ENCODE assay signal across 8 mouse cellular contexts in genomic region chr19:45652286-45652988, GRCm38 (mm10). TPM values are rescaled to one million over a fixed set of nuclear protein-coding genes. Genes with fewer than 3 reads are reported as not detected.
DNase-seq lines count a peak whose midpoint lies in the region; ATAC-seq lines count a peak whose summit lies in the region.

No protein-coding gene starts in this region.

- 26% methylated on average over 15 of the region's 15 CpGs for WGBS in limb, embryonic 15.5 days
- WGBS in forebrain, embryonic 13.5 days: 67% methylated on average over 15 of the region's 15 CpGs

- peaks cover 37% of the 10 kb centered on the region for H3K4me1 ChIP-seq in limb, embryonic 15.5 days
- peaks cover 24% of the 10 kb centered on the region for H3K4me1 ChIP-seq in forebrain, embryonic 13.5 days

- H3K4me3 ChIP-seq in limb, embryonic 15.5 days: peak overlapping the region; percentile 7; the same call in 1 of the 2 replicates
- no peak overlapping the region for H3K4me3 ChIP-seq in forebrain, embryonic 13.5 days

- ATAC-seq in erythroblast, adult 5-6 weeks (replicated peaks; ENCODE audit: low FRiP score, poor library complexity, severe bottlenecking): peak; percentile 40; the same call in 1 of the 2 replicates
- ATAC-seq in limb, embryonic 15.5 days (ENCODE audit: insufficient number of reproducible peaks, low FRiP score, low TSS enrichment, low read depth): peak; percentile 64; the same call in 1 of the 2 replicates
- no peak for ATAC-seq in forebrain, embryonic 13.5 days

- no peaks in the 10 kb centered on the region for H3K9me3 ChIP-seq in limb, embryonic 15.5 days
- no peaks in the 10 kb centered on the region for H3K9me3 ChIP-seq in forebrain, embryonic 13.5 days (replicated peaks)

- peak overlapping the region; percentile 58 for H3K27ac ChIP-seq in limb, embryonic 15.5 days
- no peak overlapping the region for H3K27ac ChIP-seq in forebrain, embryonic 13.5 days

- peak overlapping the region; percentile 35 for H3K4me2 ChIP-seq in limb, embryonic 15.5 days
- no peak overlapping the region for H3K4me2 ChIP-seq in forebrain, embryonic 13.5 days

- H3K9ac ChIP-seq in limb, embryonic 15.5 days: no peak overlapping the region
- H3K9ac ChIP-seq in forebrain, embryonic 13.5 days: no peak overlapping the region

- H3K27me3 ChIP-seq in limb, embryonic 15.5 days: no peaks in the 10 kb centered on the region
- H3K27me3 ChIP-seq in forebrain, embryonic 13.5 days: 0 out of 2 replicates have a peak, but pooled peaks cover 5% of the 10 kb centered on the region

- peak; percentile 56 for DNase-seq in kidney, postnatal 10 days
- DNase-seq in kidney, adult 11 months: no peak
- DNase-seq in thymus, postnatal 0 days (ENCODE audit: low spot score): peak; percentile 47
- no peak for DNase-seq in neural tube, embryonic 10.5 days (ENCODE audit: extremely low spot score, low spot score)
- DNase-seq in frontal cortex, postnatal 25 days (ENCODE audit: low spot score in 2 of 2): no peak

- H3K36me3 ChIP-seq in limb, embryonic 15.5 days: no peaks in the 10 kb centered on the region
- no peaks in the 10 kb centered on the region for H3K36me3 ChIP-seq in forebrain, embryonic 13.5 days (ENCODE audit: poor library complexity, severe bottlenecking)

RNA-seq across cellular contexts. Expression of gene Fbxw4, which starts 7.7 kb away (rescaled TPM):
- 8.5 and 27.4 TPM in 2 replicates for total RNA-seq in erythroblast, adult 5-6 weeks (2015; ENCODE audit: low replicate concordance)
- total RNA-seq in erythroblast, adult 5-6 weeks (2017; ENCODE audit: low replicate concordance): 6.0 and 26.9 TPM in 2 replicates
- polyA plus RNA-seq in limb, embryonic 15.5 days (2015; fragmentation: Nextera tagmentation; extraction: Ambion mirVana): 4.2 and 4.3 TPM in 2 replicates
- polyA plus RNA-seq in thymus, postnatal 0 days (2015; fragmentation: Nextera tagmentation; extraction: Ambion mirVana): 23.0 and 24.5 TPM in 2 replicates
- polyA plus RNA-seq in forebrain, embryonic 13.5 days (2015; fragmentation: Nextera tagmentation; extraction: Ambion mirVana): 3.4 TPM in 2 replicates

Comparison
In these comparisons a context has a peak if more than half of its experiments do, and no peak if none do; other contexts are left out.
1. DNase-seq: peak in kidney, postnatal 10 days (single experiment) and thymus, postnatal 0 days (single experiment); none in kidney, adult 11 months (single experiment), neural tube, embryonic 10.5 days (single experiment) and frontal cortex, postnatal 25 days (0 of 2).